Mouse (Mus musculus): ENCODE measurements at regions not wholly inside any gene's neighbourhood (a gene's known extent, or its start where the extent isn't known, plus 50 kb on each side); places are given as distances from the start of the nearest gene placed in this dataset.

DNA sequence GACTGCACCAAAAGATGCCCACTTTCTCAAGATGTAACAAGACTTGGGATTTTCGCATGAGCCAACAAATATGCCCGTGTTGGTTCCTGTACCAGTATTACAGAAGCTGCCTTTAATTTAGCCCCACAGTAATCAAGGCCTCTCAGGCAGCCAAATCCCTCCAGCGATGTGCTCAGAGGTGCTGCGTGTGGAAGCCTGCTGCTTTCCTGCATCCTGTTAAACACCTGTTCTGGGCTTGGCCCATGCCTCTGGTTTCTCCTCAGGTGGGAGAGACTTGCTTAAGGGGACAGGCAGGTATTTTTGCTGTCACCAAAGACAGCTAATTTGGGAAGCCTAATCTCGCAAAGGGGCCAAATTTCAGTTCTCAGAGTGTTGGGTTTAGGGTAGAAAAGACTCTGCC is 500.0 kb upstream of the Atp11b start:
- dilution Hi-C loops (cut with MboI; ENCODE audit: extremely low pct_ligation_motif_present, extremely low pct_unique_long_range_greater_than_20kb, low sequenced_read_pairs) = no loop called here
- no peaks in the 10 kb centered on the region for H3K79me2 ChIP-seq (replicated peaks; ENCODE audit: control insufficient read depth, extremely low read depth, insufficient read depth, poor library complexity, severe bottlenecking)
- no peak overlapping the region for H3K4me2 ChIP-seq (ENCODE audit: insufficient read depth, low read depth, poor library complexity, severe bottlenecking)
- H3K36me3 ChIP-seq (replicated peaks in 1 of 2; ENCODE audit: control insufficient read depth in 1 of 2, insufficient read depth in 1 of 2, low read length in 1 of 2) = no peaks in the 10 kb centered on the region
- no peaks in the 10 kb centered on the region for H3K27me3 ChIP-seq (replicated peaks)
- no peak for DNase-seq (ENCODE audit: extremely low read depth)
- H3K27ac ChIP-seq (ENCODE audit: insufficient read depth, low read depth) = no peak overlapping the region
- in situ Hi-C loops (cut with MboI; ENCODE audit: low pct_ligation_motif_present, low pct_unique_long_range_greater_than_20kb, low sequenced_read_pairs) = no loop called here
- no peak overlapping the region for H3K9ac ChIP-seq (ENCODE audit: insufficient read depth, low read depth)
- TF ChIP-seq KAT2A (IDR thresholded peaks at IDR 0.05; ENCODE audit: insufficient replicate concordance, low read length) (no peak), PAX5 (IDR thresholded peaks at IDR 0.05; ENCODE audit: low read length) (no peak), ELF1 (IDR thresholded peaks at IDR 0.05; ENCODE audit: low read depth, low read length) (no peak), JUN (IDR thresholded peaks at IDR 0.05; ENCODE audit: insufficient read depth, low read depth, low read length) (no peak), CHD2 (IDR thresholded peaks at IDR 0.05; ENCODE audit: low read length) (no peak), BHLHE40 (IDR thresholded peaks at IDR 0.05; ENCODE audit: low read depth, low read length) (no peak), SMC3 (IDR thresholded peaks at IDR 0.05; ENCODE audit: low read depth, low read length) (no peak), CHD1 (IDR thresholded peaks at IDR 0.05; ENCODE audit: low read depth, low read length) (no peak), GABPA (IDR thresholded peaks at IDR 0.05; ENCODE audit: insufficient replicate concordance, low read depth, low read length) (no peak), NRF1 (IDR thresholded peaks at IDR 0.05; ENCODE audit: low read depth, low read length) (no peak), CTCF (conservative IDR thresholded peaks at IDR 0.05 in 1 of 2, IDR thresholded peaks at IDR 0.05 in 1 of 2; ENCODE audit: low read depth in 2 of 2, low read length in 2 of 2) (no peak), MAFK (IDR thresholded peaks at IDR 0.05; ENCODE audit: insufficient replicate concordance, low read length) (no peak), ZMIZ1 (IDR thresholded peaks at IDR 0.05; ENCODE audit: low read depth, low read length) (no peak)
- H3K4me3 ChIP-seq (replicated peaks in 1 of 3; ENCODE audit: low read depth in 2 of 3, low read length in 2 of 3, poor library complexity in 1 of 3) = no peak overlapping the region
- H3K9me3 ChIP-seq (replicated peaks; ENCODE audit: low read length) = no peaks in the 10 kb centered on the region
- 0 out of 4 replicates have a peak, but pooled peaks cover 0 to 3% of the 10 kb centered on the region in 2 experiments for H3K4me1 ChIP-seq (ENCODE audit: control insufficient read depth in 1 of 2, insufficient read depth in 2 of 2)

DNA sequence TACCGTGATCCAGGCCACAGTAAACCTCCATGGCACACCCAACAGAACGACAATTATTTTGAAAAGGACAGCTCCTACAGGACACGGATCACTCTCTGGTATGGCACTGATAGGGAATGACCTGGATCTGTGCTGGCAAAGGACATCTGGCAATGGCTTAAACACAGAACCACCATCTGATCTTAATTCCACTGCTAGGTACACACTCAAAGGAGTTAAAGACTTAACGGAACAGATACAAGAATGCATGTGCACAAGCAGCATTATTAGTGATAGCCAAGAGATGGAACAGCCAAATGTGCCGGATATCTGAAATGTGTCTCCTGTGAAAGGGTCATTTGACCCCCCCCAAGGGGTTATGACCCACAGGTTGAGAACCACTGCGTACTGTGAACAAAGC is 493.0 kb upstream of the Atp11b start:
- no peaks in the 10 kb centered on the region for H3K79me2 ChIP-seq (replicated peaks; ENCODE audit: control insufficient read depth, extremely low read depth, insufficient read depth, poor library complexity, severe bottlenecking)
- no peak overlapping the region for H3K27ac ChIP-seq (ENCODE audit: insufficient read depth, low read depth)
- in situ Hi-C loops (cut with MboI; ENCODE audit: low pct_ligation_motif_present, low pct_unique_long_range_greater_than_20kb, low sequenced_read_pairs) (no loop called here), dilution Hi-C loops (cut with MboI; ENCODE audit: extremely low pct_ligation_motif_present, extremely low pct_unique_long_range_greater_than_20kb, low sequenced_read_pairs) (no loop called here)
- DNase-seq (ENCODE audit: extremely low read depth) = no peak
- no peaks in the 10 kb centered on the region for H3K27me3 ChIP-seq (replicated peaks)
- no peak overlapping the region for H3K9ac ChIP-seq (ENCODE audit: insufficient read depth, low read depth)
- no peaks in the 10 kb centered on the region for H3K36me3 ChIP-seq (replicated peaks in 1 of 2; ENCODE audit: control insufficient read depth in 1 of 2, insufficient read depth in 1 of 2, low read length in 1 of 2)
- TF ChIP-seq USF1 (IDR thresholded peaks at IDR 0.05; ENCODE audit: low read depth, low read length) = no peak
- no peak for TF ChIP-seq ZMIZ1 (IDR thresholded peaks at IDR 0.05; ENCODE audit: low read depth, low read length)
- TF ChIP-seq MAZ (IDR thresholded peaks at IDR 0.05; ENCODE audit: low read depth, low read length) = no peak
- no peak for TF ChIP-seq BHLHE40 (IDR thresholded peaks at IDR 0.05; ENCODE audit: low read depth, low read length)
- TF ChIP-seq SMC3 (IDR thresholded peaks at IDR 0.05; ENCODE audit: low read depth, low read length) = no peak
- no peak for TF ChIP-seq POLR2A (IDR thresholded peaks at IDR 0.05; ENCODE audit: low read depth, low read length)
- no peak for TF ChIP-seq CHD2 (IDR thresholded peaks at IDR 0.05; ENCODE audit: low read length)
- no peak for TF ChIP-seq CTCF (conservative IDR thresholded peaks at IDR 0.05 in 1 of 2, IDR thresholded peaks at IDR 0.05 in 1 of 2; ENCODE audit: low read depth in 2 of 2, low read length in 2 of 2)
- no peak for TF ChIP-seq E2F4 (IDR thresholded peaks at IDR 0.05; ENCODE audit: insufficient replicate concordance, low read depth, low read length)
- no peak for TF ChIP-seq MAFK (IDR thresholded peaks at IDR 0.05; ENCODE audit: insufficient replicate concordance, low read length)
- TF ChIP-seq IRF4 (IDR thresholded peaks at IDR 0.05; ENCODE audit: low read depth, low read length) = no peak
- TF ChIP-seq MYC (IDR thresholded peaks at IDR 0.05; ENCODE audit: low read depth, low read length) = no peak
- H3K9me3 ChIP-seq (replicated peaks; ENCODE audit: low read length) = no peaks in the 10 kb centered on the region
- H3K4me3 ChIP-seq (replicated peaks in 1 of 3; ENCODE audit: low read depth in 2 of 3, low read length in 2 of 3, poor library complexity in 1 of 3) = no peak overlapping the region
- no peak overlapping the region for H3K4me2 ChIP-seq (ENCODE audit: insufficient read depth, low read depth, poor library complexity, severe bottlenecking)
- H3K4me1 ChIP-seq (ENCODE audit: control insufficient read depth in 1 of 2, insufficient read depth in 2 of 2) = 0 out of 4 replicates have a peak, but pooled peaks cover 0 to 3% of the 10 kb centered on the region in 2 experiments

All from CH12.LX (cell line).